Mouse (Mus musculus): Measurements from ENCODE around the gene Ifitm10.

GRCm38 (mm10) chr7:142384306-142384705 is 10.8 kb upstream of the Ifitm10 start:
- TF ChIP-seq CTCF (IDR thresholded peaks at IDR 0.05) (no peak), EP300 (IDR thresholded peaks at IDR 0.05) (no peak)

All from lung, postnatal 0 days (tissue).